Mouse (Mus musculus) liver, embryonic 14.5 days (tissue): ENCODE measurements around the gene Pnmal2. TPM values are rescaled to one million over a fixed set of nuclear protein-coding genes. Genes with fewer than 3 reads are reported as not detected.

Source experiments
- ATAC-seq: fragments of 200-750 bp; cut with Nextera tagmentation; 2 replicates; pipeline ENCODE4 v1.8.0; 2017; ENCODE audit warnings: moderate number of reproducible peaks, mild to moderate bottlenecking, moderate library complexity; ENCODE audit not compliant: insufficient read depth
- DNase-seq, 3 experiments: peaks; one replicate each; pipeline ENCODE4 v3.0.0-alpha.2; 2012 to 2013; ENCODE audit warnings: low read depth in 3 of 3, low spot score in 3 of 3
- H3K27ac ChIP-seq: fragments of 300-500 bp; sonication (generic); 2 replicates; pipeline ENCODE4 v1.5.1; 2014; ENCODE audit warnings: moderate library complexity, mild to moderate bottlenecking, control low read depth, inconsistent platforms
- H3K27me3 ChIP-seq: fragments of 300-500 bp; sonication (generic); 2 replicates; pipeline ENCODE4 v1.6.1; 2014; ENCODE audit warnings: mild to moderate bottlenecking, low read length, moderate library complexity; ENCODE audit not compliant: control insufficient read depth, insufficient read depth
- H3K36me3 ChIP-seq: fragments of 300-500 bp; sonication (generic); replicated peaks from 2 replicates; pipeline ENCODE4 v1.6.1; 2014; ENCODE audit warnings: low read depth; ENCODE audit not compliant: control insufficient read depth, insufficient read depth
- H3K4me1 ChIP-seq, 2 experiments: fragments of 200-500 bp in 1 of 2; fragments of 300-500 bp in 1 of 2; sonication (generic) in 1 of 2; replicated peaks; 2 replicates each; pipeline ENCODE4 v1.6.1; 2012 to 2014; ENCODE audit warnings: antibody characterized with exemption in 1 of 2, inconsistent platforms in 1 of 2, low read length in 1 of 2; ENCODE audit not compliant: control insufficient read depth in 2 of 2, insufficient read depth in 2 of 2
- H3K4me2 ChIP-seq: fragments of 300-500 bp; sonication (generic); 2 replicates; pipeline ENCODE4 v1.6.1; 2014; ENCODE audit warnings: low read depth, mild to moderate bottlenecking, control low read depth, moderate library complexity
- H3K4me3 ChIP-seq, 2 experiments: fragments of 200-500 bp in 1 of 2; fragments of 300-500 bp in 1 of 2; sonication (generic) in 1 of 2; 2 replicates each; pipeline ENCODE4 v1.5.1; 2012 to 2014; ENCODE audit warnings: low read depth in 2 of 2, low read length in 2 of 2, mild to moderate bottlenecking in 2 of 2, control low read depth in 1 of 2, inconsistent platforms in 1 of 2, moderate library complexity in 1 of 2; ENCODE audit not compliant: insufficient read depth in 1 of 2
- H3K9ac ChIP-seq: fragments of 300-500 bp; sonication (generic); replicated peaks from 2 replicates; pipeline ENCODE4 v1.6.1; 2014; ENCODE audit warnings: mild to moderate bottlenecking, control low read depth, moderate library complexity
- H3K9me3 ChIP-seq: fragments of 300-500 bp; sonication (generic); 2 replicates; pipeline ENCODE4 v1.6.1; 2016; ENCODE audit warnings: low read length, mixed read lengths; ENCODE audit not compliant: control insufficient read depth
- CTCF ChIP-seq: IDR thresholded peaks from 2 replicates; pipeline ENCODE4 v1.5.1; 2016; ENCODE audit warnings: antibody characterized with exemption, low read depth, control low read depth
- EP300 ChIP-seq: IDR thresholded peaks from 2 replicates; pipeline ENCODE4 v1.6.1; 2016; ENCODE audit warnings: antibody characterized with exemption, low read depth
- WGBS: fragments of 180-500 bp; shearing (Covaris S2); extraction: QIAGEN DNeasy Blood & Tissue Kit; methylation state at CpG from one replicate; pipeline ENCODE4 v1.1.7; 2014; ENCODE audit not compliant: insufficient replicate concordance; 5-methylcytosine and 5-hydroxymethylcytosine counted together
- polyA plus RNA-seq, 2 experiments: library from polyadenylated mRNA; depleted of rRNA in 1 of 2; stranded (reverse) in 1 of 2; unstranded in 1 of 2; fragments of >200 nt; fragmentation: Nextera tagmentation in 1 of 2; extraction: Ambion mirVana in 1 of 2; gene quantifications; 2 replicates each; pipeline versions ENCODE4 v1.2.1 to v1.2.3; 2012 to 2014

Gene Pnmal2
- polyA plus RNA-seq, 2 experiments = 0.04 to 0.08 TPM

- Histone ChIP-seq H3K27ac (no peak overlapping the region), H3K9me3 (no peaks in the 10 kb centered on the region), H3K36me3 (peaks cover 28% of the 10 kb centered on the region), H3K27me3 (no peaks in the 10 kb centered on the region), H3K4me1 (peaks cover 17 to 32% of the 10 kb centered on the region in 2 experiments), H3K4me3 (peak overlapping the region in 1 of 2 experiments; percentile 92; a peak in 1 of 4 replicates), H3K4me2 (peak overlapping the region; percentile 68), H3K9ac (peak overlapping the region; percentile 25; the same call in 1 of the 2 replicates)
- WGBS = 71% methylated on average over 21 of the region's 21 CpGs
- TF ChIP-seq CTCF (no peak), EP300 (no peak)
- no peak for ATAC-seq
- DNase-seq = no peak
Measured at GRCm38 (mm10) chr7:16920818-16921791, 23.4 kb upstream of the Pnmal2 start.

- 14% methylated on average over 6 of the region's 6 CpGs for WGBS
- no peak for ATAC-seq
Measured at GRCm38 (mm10) chr7:16921881-16922335, 22.6 kb upstream of the Pnmal2 start.

GRCm38 (mm10) chr7:16922360-16922973 is 22.0 kb upstream of the Pnmal2 start:
- Histone ChIP-seq H3K27ac (peak overlapping the region; percentile 79; the same call in 1 of the 2 replicates), H3K4me3 (peak overlapping the region; percentile 84 to 92), H3K4me2 (peak overlapping the region; percentile 68), H3K27me3 (no peaks in the 10 kb centered on the region), H3K4me1 (peaks cover 17 to 32% of the 10 kb centered on the region in 2 experiments), H3K36me3 (peaks cover 15% of the 10 kb centered on the region), H3K9ac (peak overlapping the region; percentile 97), H3K9me3 (no peaks in the 10 kb centered on the region)
- WGBS = 34% methylated on average over 10 of the region's 10 CpGs
- ATAC-seq (no peak), DNase-seq (peak in 1 of 3 experiments; percentile 40)
- TF ChIP-seq CTCF (no peak), EP300 (no peak)

More at GRCm38 (mm10) chr7:16921881-16922335, 22.6 kb upstream of the Pnmal2 start:
- TF ChIP-seq EP300 (no peak), CTCF (no peak)
- H3K27ac ChIP-seq = no peak overlapping the region
- peaks cover 17 to 32% of the 10 kb centered on the region in 2 experiments for H3K4me1 ChIP-seq
- H3K27me3 ChIP-seq = no peaks in the 10 kb centered on the region
- H3K9ac ChIP-seq = peak overlapping the region; percentile 97
- H3K4me2 ChIP-seq = peak overlapping the region; percentile 68
- peaks cover 20% of the 10 kb centered on the region for H3K36me3 ChIP-seq
- H3K9me3 ChIP-seq = no peaks in the 10 kb centered on the region
- peak overlapping the region in 1 of 2 experiments; percentile 92; a peak in 2 of 4 replicates for H3K4me3 ChIP-seq
- no peak for DNase-seq

GRCm38 (mm10) chr7:16923283-16924036 is 21.0 kb upstream of the Pnmal2 start:
- H3K4me1 ChIP-seq = peaks cover 17 to 32% of the 10 kb centered on the region in 2 experiments
- H3K27me3 ChIP-seq = no peaks in the 10 kb centered on the region
- peak overlapping the region; percentile 97 for H3K9ac ChIP-seq
- peak overlapping the region; percentile 79 for H3K27ac ChIP-seq
- no peak for TF ChIP-seq EP300
- no peak for TF ChIP-seq CTCF
- H3K4me3 ChIP-seq = peak overlapping the region; percentile 84 to 92
- no peak for ATAC-seq
- WGBS = under 1% methylated on average over 54 of the region's 57 CpGs
- H3K9me3 ChIP-seq = no peaks in the 10 kb centered on the region
- no peak for DNase-seq
- peak overlapping the region; percentile 68 for H3K4me2 ChIP-seq
- peaks cover 5% of the 10 kb centered on the region for H3K36me3 ChIP-seq
